Mouse (Mus musculus) G1E (cell line): ENCODE results near the gene Tenm2.

Source experiments
- CTCF ChIP-seq: IDR thresholded peaks from 2 replicates; pipeline ENCODE4 v1.5.1; 2012; ENCODE audit warnings: low read depth, low read length, inconsistent platforms, mixed read lengths
- GATA1 ChIP-seq: IDR thresholded peaks from 2 replicates; pipeline ENCODE4 v1.6.1; 2012; ENCODE audit warnings: borderline replicate concordance, low read length, inconsistent platforms, mixed read lengths
- GATA2 ChIP-seq: IDR thresholded peaks from 2 replicates; pipeline ENCODE4 v1.6.1; 2012; ENCODE audit warnings: low read depth, low read length, inconsistent platforms, borderline replicate concordance

GRCm38 (mm10) chr11:36653656-36654323 lies 582.0 kb downstream of the Tenm2 start:
- TF ChIP-seq CTCF (no peak), GATA1 (no peak), GATA2 (no peak)
